Mouse (Mus musculus) CH12.LX (cell line): ENCODE data around the gene Krt18. TPM values are rescaled to one million over a fixed set of nuclear protein-coding genes. Genes with fewer than 3 reads are reported as not detected.

Source experiments
- DNase-seq: peaks from one replicate; pipeline ENCODE4 v3.0.0-alpha.2; 2013; ENCODE audit errors: extremely low read depth
- H3K27ac ChIP-seq: 2 replicates; pipeline ENCODE4 v1.5.1; 2012; ENCODE audit warnings: low read depth, mild to moderate bottlenecking, control low read depth, moderate library complexity; ENCODE audit not compliant: insufficient read depth
- H3K27me3 ChIP-seq: replicated peaks from 2 replicates; pipeline ENCODE3; 2012; ENCODE audit warnings: inconsistent platforms
- H3K36me3 ChIP-seq, 2 experiments: replicated peaks in 1 of 2; 2 replicates each; pipeline versions ENCODE3 to v1.6.1; 2012; ENCODE audit warnings: inconsistent platforms in 1 of 2, low read length in 1 of 2, mild to moderate bottlenecking in 1 of 2, mixed read lengths in 1 of 2, moderate library complexity in 1 of 2; ENCODE audit not compliant: control insufficient read depth in 1 of 2, insufficient read depth in 1 of 2
- H3K4me1 ChIP-seq, 2 experiments: 2 replicates each; pipeline ENCODE4 v1.6.1; 2012; ENCODE audit warnings: inconsistent platforms in 1 of 2, moderate library complexity in 1 of 2; ENCODE audit not compliant: insufficient read depth in 2 of 2, control insufficient read depth in 1 of 2
- H3K4me2 ChIP-seq: 2 replicates; pipeline ENCODE4 v1.6.1; 2012; ENCODE audit warnings: low read depth, mild to moderate bottlenecking, control low read depth; ENCODE audit not compliant: poor library complexity, insufficient read depth, severe bottlenecking
- H3K4me3 ChIP-seq, 3 experiments: fragments of 150-350 bp in 1 of 3; sonication (generic) in 1 of 3; replicated peaks in 1 of 3; 2 replicates each; pipeline versions ENCODE3 to v1.5.1; 2011 to 2012; ENCODE audit warnings: low read depth in 2 of 3, low read length in 2 of 3, mild to moderate bottlenecking in 2 of 3, moderate library complexity in 2 of 3, control low read depth in 1 of 3, improper control_type of control experiment in 1 of 3, inconsistent platforms in 1 of 3, mixed read lengths in 1 of 3; ENCODE audit not compliant: poor library complexity in 1 of 3
- H3K79me2 ChIP-seq: replicated peaks from 2 replicates; pipeline ENCODE4 v1.6.1; 2012; ENCODE audit warnings: mild to moderate bottlenecking, moderate library complexity; ENCODE audit not compliant: control insufficient read depth, poor library complexity, insufficient read depth, severe bottlenecking; ENCODE audit errors: extremely low read depth
- H3K9ac ChIP-seq: 2 replicates; pipeline ENCODE4 v1.6.1; 2012; ENCODE audit warnings: low read depth, mild to moderate bottlenecking, control low read depth, moderate library complexity; ENCODE audit not compliant: insufficient read depth
- H3K9me3 ChIP-seq: replicated peaks from 2 replicates; pipeline ENCODE3; 2012; ENCODE audit warnings: low read length, inconsistent platforms, mixed read lengths
- BHLHE40 ChIP-seq: IDR thresholded peaks from 2 replicates; pipeline ENCODE4 v1.6.1; 2011; ENCODE audit warnings: mild to moderate bottlenecking, low read depth, low read length, improper control_type of control experiment
- CHD2 ChIP-seq: IDR thresholded peaks from 2 replicates; pipeline ENCODE4 v1.6.1; 2011; ENCODE audit warnings: low read length, improper control_type of control experiment
- CTCF ChIP-seq, 2 experiments: IDR thresholded peaks in 1 of 2; conservative IDR thresholded peaks in 1 of 2; 2 replicates each; pipeline ENCODE4 v1.5.1; 2011 to 2012; ENCODE audit warnings: low read depth in 2 of 2, low read length in 2 of 2, improper control_type of control experiment in 1 of 2, inconsistent platforms in 1 of 2, mild to moderate bottlenecking in 1 of 2, moderate library complexity in 1 of 2
- IRF4 ChIP-seq: IDR thresholded peaks from 2 replicates; pipeline ENCODE4 v1.6.1; 2014; ENCODE audit warnings: low read depth, mild to moderate bottlenecking, inconsistent platforms, low read length, improper control_type of control experiment
- JUN ChIP-seq: IDR thresholded peaks from 2 replicates; pipeline ENCODE4 v1.6.1; 2011; ENCODE audit warnings: low read depth, mild to moderate bottlenecking, low read length, improper control_type of control experiment, moderate library complexity; ENCODE audit not compliant: insufficient read depth
- KAT2A ChIP-seq: IDR thresholded peaks from 2 replicates; pipeline ENCODE4 v1.6.1; 2012; ENCODE audit warnings: low read length, improper control_type of control experiment, inconsistent platforms; ENCODE audit not compliant: insufficient replicate concordance
- MAFK ChIP-seq: IDR thresholded peaks from 2 replicates; pipeline ENCODE4 v1.6.1; 2011; ENCODE audit warnings: low read length, improper control_type of control experiment; ENCODE audit not compliant: insufficient replicate concordance
- MAX ChIP-seq: IDR thresholded peaks from 2 replicates; pipeline ENCODE4 v1.6.1; 2011; ENCODE audit warnings: low read length, improper control_type of control experiment
- MAZ ChIP-seq: IDR thresholded peaks from 2 replicates; pipeline ENCODE4 v1.6.1; 2012; ENCODE audit warnings: low read depth, mild to moderate bottlenecking, inconsistent platforms, low read length, improper control_type of control experiment, moderate library complexity
- MXI1 ChIP-seq: IDR thresholded peaks from 2 replicates; pipeline ENCODE4 v1.6.1; 2011; ENCODE audit warnings: mild to moderate bottlenecking, low read depth, low read length, improper control_type of control experiment
- MYC ChIP-seq: IDR thresholded peaks from 2 replicates; pipeline ENCODE4 v1.6.1; 2011; ENCODE audit warnings: low read depth, mild to moderate bottlenecking, improper control_type of control experiment, low read length
- NELFE ChIP-seq: IDR thresholded peaks from 2 replicates; pipeline ENCODE4 v1.6.1; 2011; ENCODE audit warnings: low read depth, low read length, improper control_type of control experiment
- POLR2A ChIP-seq: IDR thresholded peaks from 2 replicates; pipeline ENCODE4 v1.6.1; 2011; ENCODE audit warnings: low read depth, mild to moderate bottlenecking, improper control_type of control experiment, low read length
- RAD21 ChIP-seq: IDR thresholded peaks from 2 replicates; pipeline ENCODE4 v1.6.1; 2011; ENCODE audit warnings: low read depth, mild to moderate bottlenecking, low read length, improper control_type of control experiment, moderate library complexity
- SIN3A ChIP-seq: IDR thresholded peaks from 2 replicates; pipeline ENCODE4 v1.6.1; 2012; ENCODE audit warnings: low read length, improper control_type of control experiment, inconsistent platforms
- TCF12 ChIP-seq: IDR thresholded peaks from 2 replicates; pipeline ENCODE4 v1.6.1; 2014; ENCODE audit warnings: low read depth, mild to moderate bottlenecking, inconsistent platforms, low read length, improper control_type of control experiment
- UBTF ChIP-seq: IDR thresholded peaks from 2 replicates; pipeline ENCODE4 v1.6.1; 2012; ENCODE audit warnings: low read depth, mild to moderate bottlenecking, inconsistent platforms, low read length, improper control_type of control experiment, moderate library complexity
- USF1 ChIP-seq: IDR thresholded peaks from 2 replicates; pipeline ENCODE4 v1.6.1; 2014; ENCODE audit warnings: low read depth, mild to moderate bottlenecking, inconsistent platforms, low read length, improper control_type of control experiment
- USF2 ChIP-seq: conservative IDR thresholded peaks from 2 replicates; pipeline ENCODE4 v1.6.1; 2011; ENCODE audit warnings: low read depth, low read length, improper control_type of control experiment
- ZKSCAN1 ChIP-seq: IDR thresholded peaks from 2 replicates; pipeline ENCODE4 v1.6.1; 2012; ENCODE audit warnings: low read depth, inconsistent platforms, low read length, improper control_type of control experiment, borderline replicate concordance
- ZMIZ1 ChIP-seq: IDR thresholded peaks from 2 replicates; pipeline ENCODE4 v1.6.1; 2012; ENCODE audit warnings: low read depth, mild to moderate bottlenecking, inconsistent platforms, low read length, improper control_type of control experiment
- dilution Hi-C: fragments of 300-500 bp; cut with MboI; formaldehyde crosslinking; loops from 2 replicates; pipeline ENCODE4 v1.14.3; 2020; ENCODE audit warnings: low sequenced_read_pairs; ENCODE audit not compliant: extremely low pct_unique_long_range_greater_than_20kb, extremely low pct_ligation_motif_present
- in situ Hi-C: fragments of 300-500 bp; cut with MboI; formaldehyde crosslinking; loops from 3 replicates; pipeline ENCODE4 v1.14.3; 2019; ENCODE audit warnings: low sequenced_read_pairs, low pct_ligation_motif_present, low pct_unique_long_range_greater_than_20kb, mixed read lengths
- polyA plus RNA-seq: library from polyadenylated mRNA; unstranded; fragments of >175 nt; gene quantifications from 2 replicates; pipeline ENCODE4 v1.2.1, GENCODE M21; 2012; ENCODE audit warnings: low read depth; ENCODE audit not compliant: insufficient read length
- total RNA-seq, 2 experiments: library from RNA; depleted of rRNA; stranded (reverse); fragments of 300-350 nt in 1 of 2; fragments of >200 nt in 1 of 2; gene quantifications; 2 replicates each; pipeline ENCODE4 v1.2.3; 2012 to 2014

Krt18 gene
- total and polyA plus RNA-seq, 3 experiments, result 0.21 TPM; not detected in 2

- TF ChIP-seq RAD21, result no peak
These were observed 6.4 kb downstream of the Krt18 start (continued) for GRCm38 (mm10) chr15:102034121-102035053.

GRCm38 (mm10) chr15:102040277-102040676 lies 12.3 kb downstream of the Krt18 start:
- dilution Hi-C loops, result no loop called here
- H3K4me2 ChIP-seq, result no peak overlapping the region
- H3K4me1 ChIP-seq, result no peaks in the 10 kb centered on the region
- no peak overlapping the region for H3K9ac ChIP-seq
- TF ChIP-seq ZKSCAN1 (no peak), MAZ (no peak), CTCF (conservative IDR thresholded peaks at IDR 0.05 in 1 of 2, IDR thresholded peaks at IDR 0.05 in 1 of 2; ENCODE audit: low read depth in 2 of 2, low read length in 2 of 2) (no peak), UBTF (no peak), CHD2 (no peak), MYC (no peak), NELFE (no peak), MXI1 (no peak), TCF12 (no peak), POLR2A (no peak), MAX (no peak), KAT2A (no peak)
- H3K27me3 ChIP-seq, result peaks cover 67% of the 10 kb centered on the region
- in situ Hi-C loops, result no loop called here
- no peak overlapping the region for H3K4me3 ChIP-seq
- no peaks in the 10 kb centered on the region for H3K36me3 ChIP-seq
- DNase-seq, result no peak
- no peaks in the 10 kb centered on the region for H3K79me2 ChIP-seq
- no peak overlapping the region for H3K27ac ChIP-seq
- no peaks in the 10 kb centered on the region for H3K9me3 ChIP-seq

GRCm38 (mm10) chr15:102041951-102042350 lies 14.0 kb downstream of the Krt18 start:
- Histone ChIP-seq H3K4me3 (no peak overlapping the region), H3K4me1 (peaks cover 0 to 5% of the 10 kb centered on the region in 2 experiments; a peak in 1 of 4 replicates), H3K9me3 (no peaks in the 10 kb centered on the region), H3K79me2 (no peaks in the 10 kb centered on the region), H3K27me3 (peaks cover 65% of the 10 kb centered on the region), H3K27ac (no peak overlapping the region), H3K36me3 (no peaks in the 10 kb centered on the region), H3K9ac (no peak overlapping the region), H3K4me2 (no peak overlapping the region)
- TF ChIP-seq BHLHE40 (no peak), UBTF (no peak), IRF4 (no peak), USF2 (no peak), MYC (no peak), MAFK (no peak), ZMIZ1 (no peak), JUN (no peak), CTCF (conservative IDR thresholded peaks at IDR 0.05 in 1 of 2, IDR thresholded peaks at IDR 0.05 in 1 of 2; ENCODE audit: low read depth in 2 of 2, low read length in 2 of 2) (no peak), USF1 (no peak), KAT2A (no peak), SIN3A (no peak)
- in situ Hi-C loops (no loop called here), dilution Hi-C loops (no loop called here)
- DNase-seq, result no peak
